Mouse (Mus musculus) heart, adult 2 months (tissue): ENCODE measurements at regions not wholly inside any gene's neighbourhood (a gene's known extent, or its start where the extent isn't known, plus 50 kb on each side); places are given as distances from the start of the nearest gene placed in this dataset.

Experiments
- CTCF ChIP-seq: fragments of 200-600 bp; IDR thresholded peaks from 2 replicates; pipeline ENCODE4 v1.8.1; 2022; ENCODE audit warnings: antibody characterized with exemption, mild to moderate bottlenecking, moderate library complexity
- POLR2A ChIP-seq: fragments of 200-500 bp; IDR thresholded peaks from 2 replicates; pipeline ENCODE4 v1.6.1; 2011; ENCODE audit warnings: mild to moderate bottlenecking, low read depth, low read length, control low read depth; ENCODE audit not compliant: insufficient read depth

GRCm38 (mm10) chr12:16450771-16451435, 159.9 kb downstream of the Lpin1 start:
- TF ChIP-seq CTCF (no peak), POLR2A (no peak)
